11 mouse cellular contexts compared by ENCODE assay signal in the genomic region with DNA sequence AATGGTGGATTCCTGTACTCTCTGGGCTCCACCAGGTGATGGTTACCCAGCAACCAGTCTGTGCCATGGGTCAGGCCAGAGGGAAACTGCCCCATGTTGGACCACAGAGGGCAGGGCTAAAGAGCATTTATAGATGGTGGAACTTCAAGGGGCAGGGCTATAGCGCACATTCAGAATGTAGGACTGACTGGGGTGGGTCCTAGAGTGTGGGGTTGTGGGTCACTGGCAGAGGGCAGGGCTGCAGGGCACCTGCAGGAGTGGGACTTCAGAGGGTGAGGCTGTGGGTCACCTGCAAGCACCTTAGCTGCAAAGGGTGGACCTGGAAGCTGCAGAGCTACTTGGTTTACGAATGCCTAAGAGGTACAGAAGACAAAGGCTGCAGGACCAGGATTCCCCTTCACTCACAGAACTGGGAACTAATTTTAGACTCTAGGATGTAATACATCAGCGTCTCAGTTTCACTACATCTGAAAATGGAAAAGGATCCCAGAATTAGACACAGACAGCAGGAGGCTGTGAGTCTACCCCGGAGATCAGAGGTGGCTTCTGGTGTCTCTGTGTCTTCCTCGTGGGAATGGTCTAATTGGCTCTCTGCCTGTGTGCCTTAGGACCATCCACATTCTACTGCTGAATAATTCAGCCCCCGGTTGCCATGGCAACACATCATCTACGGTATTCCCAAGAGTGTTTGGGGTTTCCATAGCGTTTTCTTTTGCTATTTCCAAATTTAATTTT.
DNase-seq lines count a peak whose midpoint lies in the region; ATAC-seq and TF ChIP-seq lines count a peak whose summit lies in the region.
"Had no signal": no experiment of that assay in that cellular context is flagged by ENCODE, and none has a peak within 500 bp of the region (broad histone marks: within the 10 kb centered on the region; RNA-seq: fewer than 3 reads in every experiment).

No protein-coding gene starts in this region.

- H3K36me3 ChIP-seq in limb, embryonic 11.5 days (ENCODE audit: control insufficient read depth, insufficient read depth, low read length): no peaks in the 10 kb centered on the region
- H3K36me3 ChIP-seq in limb, embryonic 10.5 days: no peaks in the 10 kb centered on the region
- H3K36me3 ChIP-seq in hindbrain, postnatal 0 days (ENCODE audit: insufficient read depth, low read length): no peaks in the 10 kb centered on the region
- H3K36me3 ChIP-seq in midbrain, embryonic 15.5 days (replicated peaks): no peaks in the 10 kb centered on the region
- no peaks in the 10 kb centered on the region for H3K36me3 ChIP-seq in kidney, adult 2 months (ENCODE audit: control insufficient read depth, insufficient read depth, low read length)
- H3K36me3 ChIP-seq: lung, embryonic 15.5 days had no signal

- no peak overlapping the region for H3K4me3 ChIP-seq in limb, embryonic 11.5 days (ENCODE audit: low read depth, low read length)
- H3K4me3 ChIP-seq in limb, embryonic 10.5 days: no peak overlapping the region
- H3K4me3 ChIP-seq in hindbrain, postnatal 0 days (ENCODE audit: low read length): no peak overlapping the region
- no peak overlapping the region for H3K4me3 ChIP-seq in midbrain, embryonic 15.5 days
- H3K4me3 ChIP-seq in kidney, adult 2 months (ENCODE audit: insufficient read depth, low read depth, low read length): no peak overlapping the region
- H3K4me3 ChIP-seq: lung, embryonic 15.5 days had no signal

- no peak overlapping the region for H3K27ac ChIP-seq in limb, embryonic 11.5 days (replicated peaks; ENCODE audit: low read depth, low read length)
- no peak overlapping the region for H3K27ac ChIP-seq in limb, embryonic 10.5 days
- H3K27ac ChIP-seq in hindbrain, postnatal 0 days: peak overlapping the region; percentile 55
- H3K27ac ChIP-seq in midbrain, embryonic 15.5 days: peak overlapping the region; percentile 94
- H3K27ac ChIP-seq in kidney, adult 2 months (ENCODE audit: insufficient read depth, low read depth, low read length): no peak overlapping the region
- H3K27ac ChIP-seq: lung, embryonic 15.5 days had no signal

- H3K4me1 ChIP-seq in limb, embryonic 11.5 days (ENCODE audit: control insufficient read depth, insufficient read depth, low read length): no peaks in the 10 kb centered on the region
- no peaks in the 10 kb centered on the region for H3K4me1 ChIP-seq in limb, embryonic 10.5 days
- peaks cover 18% of the 10 kb centered on the region; the same call in 1 of the 2 replicates for H3K4me1 ChIP-seq in hindbrain, postnatal 0 days (ENCODE audit: insufficient read depth, low read length)
- peaks cover 48% of the 10 kb centered on the region for H3K4me1 ChIP-seq in midbrain, embryonic 15.5 days
- H3K4me1 ChIP-seq in kidney, adult 2 months (ENCODE audit: control insufficient read depth, insufficient read depth, low read length): no peaks in the 10 kb centered on the region
- H3K4me1 ChIP-seq: lung, embryonic 15.5 days had no signal

- no peak overlapping the region for H3K4me2 ChIP-seq in limb, embryonic 11.5 days (ENCODE audit: low read depth, severe bottlenecking)
- H3K4me2 ChIP-seq in hindbrain, postnatal 0 days (ENCODE audit: low read depth, low read length): no peak overlapping the region
- H3K4me2 ChIP-seq in midbrain, embryonic 15.5 days: peak overlapping the region; percentile 10; the same call in 1 of the 2 replicates
- H3K4me2 ChIP-seq: lung, embryonic 15.5 days had no signal

- 0 out of 2 replicates have a peak, but pooled peaks have one; percentile 44 for ATAC-seq in limb, embryonic 11.5 days (ENCODE audit: insufficient number of reproducible peaks, low FRiP score, low TSS enrichment, low read depth)
- ATAC-seq in hindbrain, postnatal 0 days: peak; percentile 73
- ATAC-seq in midbrain, embryonic 15.5 days (replicated peaks): peak; percentile 92
- no peak for ATAC-seq in megakaryocyte progenitor cell, adult 5-6 weeks (replicated peaks; ENCODE audit: poor library complexity)

- H3K9ac ChIP-seq in limb, embryonic 11.5 days (ENCODE audit: low read length): no peak overlapping the region
- H3K9ac ChIP-seq in hindbrain, postnatal 0 days (replicated peaks; ENCODE audit: low read length): no peak overlapping the region
- 0 out of 2 replicates have a peak overlapping the region, but pooled peaks have one; percentile 9 for H3K9ac ChIP-seq in midbrain, embryonic 15.5 days
- H3K9ac ChIP-seq: lung, embryonic 15.5 days had no signal

- 84% methylated on average over 8 of the region's 8 CpGs for WGBS in limb, embryonic 11.5 days
- 84% methylated on average over 8 of the region's 8 CpGs for WGBS in limb, embryonic 10.5 days
- WGBS in hindbrain, postnatal 0 days: 24% methylated on average over 8 of the region's 8 CpGs
- WGBS in midbrain, embryonic 15.5 days: 28% methylated on average over 8 of the region's 8 CpGs
- WGBS in kidney, adult 2 months: 68% methylated on average over 8 of the region's 8 CpGs

- DNase-seq in limb, embryonic 11.5 days (ENCODE audit: low spot score): no peak
- DNase-seq in limb, embryonic 10.5 days (ENCODE audit: low spot score): no peak
- peak; percentile 91 for DNase-seq in hindbrain, postnatal 0 days (ENCODE audit: low spot score)
- DNase-seq in telencephalon, adult 2 months (ENCODE audit: low read depth, low spot score): peak; percentile 56
- no peak for DNase-seq in kidney, adult 2 months
- DNase-seq in liver: no peak
- DNase-seq: cerebellum, postnatal 14 days; kidney, adult 8-10 months had no signal

- H3K27me3 ChIP-seq in limb, embryonic 11.5 days (ENCODE audit: control insufficient read depth, insufficient read depth, low read length): no peaks in the 10 kb centered on the region
- H3K27me3 ChIP-seq in limb, embryonic 10.5 days (ENCODE audit: low read depth, poor library complexity, severe bottlenecking): no peaks in the 10 kb centered on the region
- no peaks in the 10 kb centered on the region for H3K27me3 ChIP-seq in hindbrain, postnatal 0 days (ENCODE audit: insufficient read depth, low read length)
- no peaks in the 10 kb centered on the region for H3K27me3 ChIP-seq in midbrain, embryonic 15.5 days (replicated peaks)
- no peaks in the 10 kb centered on the region for H3K27me3 ChIP-seq in kidney, adult 2 months (replicated peaks; ENCODE audit: control insufficient read depth, insufficient read depth, low read length)
- H3K27me3 ChIP-seq: lung, embryonic 15.5 days had no signal

- TF ChIP-seq CTCF in hindbrain, postnatal 0 days (IDR thresholded peaks at IDR 0.05; ENCODE audit: low read depth): no peak
- no peak for TF ChIP-seq CTCF in kidney, adult 2 months (conservative IDR thresholded peaks at IDR 0.05; ENCODE audit: insufficient read depth, insufficient read length, low read depth, low read length)

- TF ChIP-seq POLR2A in kidney, adult 2 months (IDR thresholded peaks at IDR 0.05; ENCODE audit: low read depth, low read length): no peak

- H3K9me3 ChIP-seq in limb, embryonic 11.5 days (ENCODE audit: control insufficient read depth, low read length): no peaks in the 10 kb centered on the region; the same call in 1 of the 2 replicates
- no peaks in the 10 kb centered on the region for H3K9me3 ChIP-seq in limb, embryonic 10.5 days (replicated peaks)
- H3K9me3 ChIP-seq in hindbrain, postnatal 0 days (ENCODE audit: low read length): no peaks in the 10 kb centered on the region
- H3K9me3 ChIP-seq in midbrain, embryonic 15.5 days: no peaks in the 10 kb centered on the region
- H3K9me3 ChIP-seq: lung, embryonic 15.5 days had no signal

Comparison
In these comparisons a context has a peak if more than half of its experiments do, and no peak if none do; other contexts are left out.
1. DNase-seq: peak in hindbrain, postnatal 0 days (single experiment) and telencephalon, adult 2 months (single experiment); none in limb, embryonic 11.5 days (single experiment), limb, embryonic 10.5 days (single experiment), kidney, adult 2 months (single experiment) and liver (single experiment).
2. H3K27ac ChIP-seq: peak in hindbrain, postnatal 0 days (single experiment) and midbrain, embryonic 15.5 days (single experiment); none in limb, embryonic 11.5 days (single experiment), limb, embryonic 10.5 days (single experiment) and kidney, adult 2 months (single experiment).